Mouse (Mus musculus): ENCODE measurements at regions not wholly inside any gene's neighbourhood (a gene's known extent, or its start where the extent isn't known, plus 50 kb on each side); places are given as distances from the start of the nearest gene placed in this dataset.

GRCm38 (mm10) chr11:18534807-18535591 lies 483.8 kb downstream of the Meis1 start:
- 44% methylated on average over 7 of the region's 7 CpGs for WGBS
- peak overlapping the region; percentile 87 for H3K27ac ChIP-seq (ENCODE audit: low read length)
- H3K9me3 ChIP-seq (ENCODE audit: low read length), result no peaks in the 10 kb centered on the region
- no peaks in the 10 kb centered on the region for H3K36me3 ChIP-seq (ENCODE audit: insufficient read depth, low read length)
- peak; percentile 52; the same call in 1 of the 2 replicates for ATAC-seq (ENCODE audit: low FRiP score, low TSS enrichment)
- peaks cover 12% of the 10 kb centered on the region for H3K4me1 ChIP-seq (ENCODE audit: insufficient read depth, low read length)
- no peaks in the 10 kb centered on the region for H3K27me3 ChIP-seq (ENCODE audit: insufficient read depth, low read length)
- no peak overlapping the region for H3K4me2 ChIP-seq (replicated peaks; ENCODE audit: low read depth, low read length)
- H3K4me3 ChIP-seq (ENCODE audit: low read length), result no peak overlapping the region
- H3K9ac ChIP-seq (replicated peaks; ENCODE audit: low read length), result no peak overlapping the region

DNA sequence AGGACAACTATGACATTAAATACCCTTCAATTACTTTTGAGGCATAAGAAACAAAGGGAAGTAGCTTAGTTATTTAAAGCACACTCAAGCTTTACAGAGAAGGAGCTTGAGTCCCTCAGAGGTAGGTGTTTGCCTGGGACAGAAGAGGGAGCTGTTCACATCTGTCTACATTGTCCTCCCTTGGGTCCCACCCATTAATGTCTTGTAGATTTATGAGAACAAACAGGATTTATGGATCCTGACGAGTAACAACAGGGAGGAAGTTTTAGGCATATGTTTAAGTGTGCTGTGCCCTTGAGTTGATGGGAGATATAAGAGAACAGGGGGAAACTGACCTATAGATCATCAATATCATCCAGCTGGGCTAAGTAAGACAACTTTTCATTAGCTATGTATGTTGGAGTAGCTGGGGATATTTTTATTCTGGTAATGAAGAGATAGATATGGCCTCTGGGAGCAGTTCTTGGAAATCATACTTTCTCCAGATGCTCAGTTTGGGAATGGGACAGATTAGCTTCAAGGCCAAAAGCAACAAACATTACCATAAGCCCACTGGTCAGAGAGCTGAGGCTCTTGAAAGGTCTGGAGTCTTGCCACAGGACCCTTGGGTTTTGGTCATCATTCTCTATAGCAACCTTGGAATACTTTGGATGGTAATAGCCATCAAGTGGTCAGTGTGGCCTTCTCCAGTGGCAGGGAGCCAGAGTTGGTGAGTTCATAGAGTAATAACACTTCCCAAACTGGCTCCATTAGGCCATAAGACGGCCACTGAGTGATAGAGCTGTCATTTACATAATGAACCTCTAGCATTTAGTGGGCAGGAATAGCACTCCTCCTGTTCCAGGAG lies 487.3 kb downstream of the Meis1 start:
- H3K9ac ChIP-seq (replicated peaks; ENCODE audit: low read length), result no peak overlapping the region
- WGBS, result 32% methylated on average over 2 of the region's 2 CpGs
- H3K27me3 ChIP-seq (ENCODE audit: insufficient read depth, low read length), result no peaks in the 10 kb centered on the region
- H3K4me1 ChIP-seq (ENCODE audit: insufficient read depth, low read length), result peaks cover 12% of the 10 kb centered on the region
- no peak overlapping the region for H3K4me3 ChIP-seq (ENCODE audit: low read length)
- ATAC-seq (ENCODE audit: low FRiP score, low TSS enrichment), result peak; percentile 79
- peak overlapping the region; percentile 48; the same call in 1 of the 2 replicates for H3K27ac ChIP-seq (ENCODE audit: low read length)
- H3K9me3 ChIP-seq (ENCODE audit: low read length), result no peaks in the 10 kb centered on the region
- H3K36me3 ChIP-seq (ENCODE audit: insufficient read depth, low read length), result no peaks in the 10 kb centered on the region
- H3K4me2 ChIP-seq (replicated peaks; ENCODE audit: low read depth, low read length), result no peak overlapping the region

- Histone ChIP-seq H3K27me3 (ENCODE audit: insufficient read depth, low read length) (no peaks in the 10 kb centered on the region), H3K4me3 (ENCODE audit: low read length) (no peak overlapping the region), H3K27ac (ENCODE audit: low read length) (no peak overlapping the region), H3K9ac (replicated peaks; ENCODE audit: low read length) (no peak overlapping the region), H3K36me3 (ENCODE audit: insufficient read depth, low read length) (no peaks in the 10 kb centered on the region), H3K4me1 (ENCODE audit: insufficient read depth, low read length) (no peaks in the 10 kb centered on the region), H3K9me3 (ENCODE audit: low read length) (no peaks in the 10 kb centered on the region), H3K4me2 (replicated peaks; ENCODE audit: low read depth, low read length) (no peak overlapping the region)
- WGBS, result 48% methylated on average over 4 of the region's 4 CpGs
- ATAC-seq (ENCODE audit: low FRiP score, low TSS enrichment), result no peak
Observed at GRCm38 (mm10) chr11:18528568-18528967, 490.2 kb downstream of the Meis1 start.

GRCm38 (mm10) chr11:18495108-18495757 lies 523.6 kb downstream of the Meis1 start:
- no peaks in the 10 kb centered on the region for H3K36me3 ChIP-seq (ENCODE audit: insufficient read depth, low read length)
- no peak overlapping the region for H3K4me3 ChIP-seq (ENCODE audit: low read length)
- H3K9ac ChIP-seq (replicated peaks; ENCODE audit: low read length), result no peak overlapping the region
- peaks cover 7% of the 10 kb centered on the region; the same call in 1 of the 2 replicates for H3K4me1 ChIP-seq (ENCODE audit: insufficient read depth, low read length)
- 74% methylated on average over 6 of the region's 6 CpGs for WGBS
- H3K4me2 ChIP-seq (replicated peaks; ENCODE audit: low read depth, low read length), result no peak overlapping the region
- H3K27me3 ChIP-seq (ENCODE audit: insufficient read depth, low read length), result no peaks in the 10 kb centered on the region
- H3K27ac ChIP-seq (ENCODE audit: low read length), result no peak overlapping the region
- ATAC-seq (ENCODE audit: low FRiP score, low TSS enrichment), result no peak
- H3K9me3 ChIP-seq (ENCODE audit: low read length), result no peaks in the 10 kb centered on the region

- H3K4me1 ChIP-seq (ENCODE audit: insufficient read depth, low read length), result peaks cover 8% of the 10 kb centered on the region; the same call in 1 of the 2 replicates
- H3K27me3 ChIP-seq (ENCODE audit: insufficient read depth, low read length), result no peaks in the 10 kb centered on the region
- no peaks in the 10 kb centered on the region for H3K9me3 ChIP-seq (ENCODE audit: low read length)
- no peak overlapping the region for H3K27ac ChIP-seq (ENCODE audit: low read length)
- H3K4me2 ChIP-seq (replicated peaks; ENCODE audit: low read depth, low read length), result no peak overlapping the region
- no peak overlapping the region for H3K9ac ChIP-seq (replicated peaks; ENCODE audit: low read length)
- no peaks in the 10 kb centered on the region for H3K36me3 ChIP-seq (ENCODE audit: insufficient read depth, low read length)
- WGBS, result 51% methylated on average over 5 of the region's 5 CpGs
- H3K4me3 ChIP-seq (ENCODE audit: low read length), result no peak overlapping the region
- no peak for ATAC-seq (ENCODE audit: low FRiP score, low TSS enrichment)
Observed at GRCm38 (mm10) chr11:18493981-18494380, 524.8 kb downstream of the Meis1 start.

GRCm38 (mm10) chr11:18493086-18493485 lies 525.7 kb downstream of the Meis1 start:
- H3K27me3 ChIP-seq (ENCODE audit: insufficient read depth, low read length), result no peaks in the 10 kb centered on the region
- ATAC-seq (ENCODE audit: low FRiP score, low TSS enrichment), result no peak
- no peak overlapping the region for H3K27ac ChIP-seq (ENCODE audit: low read length)
- H3K9ac ChIP-seq (replicated peaks; ENCODE audit: low read length), result no peak overlapping the region
- no peaks in the 10 kb centered on the region for H3K36me3 ChIP-seq (ENCODE audit: insufficient read depth, low read length)
- H3K4me3 ChIP-seq (ENCODE audit: low read length), result no peak overlapping the region
- H3K4me2 ChIP-seq (replicated peaks; ENCODE audit: low read depth, low read length), result no peak overlapping the region
- WGBS, result 35% methylated on average over 2 of the region's 2 CpGs
- H3K9me3 ChIP-seq (ENCODE audit: low read length), result no peaks in the 10 kb centered on the region
- H3K4me1 ChIP-seq (ENCODE audit: insufficient read depth, low read length), result peaks cover 8% of the 10 kb centered on the region; the same call in 1 of the 2 replicates

DNA sequence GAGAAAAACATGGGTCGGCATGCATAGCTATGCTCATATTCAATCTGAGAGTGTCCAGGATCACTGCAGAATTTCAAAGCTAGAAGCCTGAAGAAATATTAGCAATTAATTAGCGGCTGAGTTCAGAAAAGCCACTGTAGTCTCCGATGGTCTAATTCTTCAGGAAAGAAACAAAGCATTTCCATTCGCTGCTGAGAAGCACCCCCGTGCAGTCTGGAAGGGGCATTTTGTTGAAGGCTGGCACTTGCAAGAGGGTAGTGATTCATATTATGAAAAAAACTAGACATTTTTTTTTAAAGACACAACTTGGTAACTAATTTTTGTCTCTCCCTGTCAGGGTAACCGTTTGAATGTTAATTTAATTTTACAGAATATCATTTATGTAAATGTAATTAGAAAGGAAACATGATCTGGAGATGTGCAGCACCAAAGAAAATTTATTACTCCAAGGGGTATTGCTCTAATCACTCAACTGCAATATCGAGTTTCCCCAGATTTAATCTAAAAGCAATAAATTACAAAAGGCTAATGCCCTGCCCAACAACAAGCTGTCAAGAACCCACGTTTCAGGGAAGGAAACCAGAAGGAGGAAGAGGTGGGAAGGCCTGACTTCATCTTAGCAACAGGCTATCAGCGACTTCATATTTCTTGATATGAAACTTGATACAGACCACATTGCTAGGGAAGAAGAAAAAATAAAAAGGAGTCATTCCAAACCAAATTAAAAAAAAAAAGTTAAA lies 529.1 kb downstream of the Meis1 start:
- peaks cover 8% of the 10 kb centered on the region; the same call in 1 of the 2 replicates for H3K4me1 ChIP-seq (ENCODE audit: insufficient read depth, low read length)
- no peak overlapping the region for H3K4me3 ChIP-seq (ENCODE audit: low read length)
- no peak overlapping the region for H3K27ac ChIP-seq (ENCODE audit: low read length)
- H3K9ac ChIP-seq (replicated peaks; ENCODE audit: low read length), result no peak overlapping the region
- no peak overlapping the region for H3K4me2 ChIP-seq (replicated peaks; ENCODE audit: low read depth, low read length)
- H3K27me3 ChIP-seq (ENCODE audit: insufficient read depth, low read length), result no peaks in the 10 kb centered on the region
- no peaks in the 10 kb centered on the region for H3K9me3 ChIP-seq (ENCODE audit: low read length)
- WGBS, result 23% methylated on average over 9 of the region's 9 CpGs
- no peaks in the 10 kb centered on the region for H3K36me3 ChIP-seq (ENCODE audit: insufficient read depth, low read length)
- ATAC-seq (ENCODE audit: low FRiP score, low TSS enrichment), result peak; percentile 81; the same call in 1 of the 2 replicates

DNA sequence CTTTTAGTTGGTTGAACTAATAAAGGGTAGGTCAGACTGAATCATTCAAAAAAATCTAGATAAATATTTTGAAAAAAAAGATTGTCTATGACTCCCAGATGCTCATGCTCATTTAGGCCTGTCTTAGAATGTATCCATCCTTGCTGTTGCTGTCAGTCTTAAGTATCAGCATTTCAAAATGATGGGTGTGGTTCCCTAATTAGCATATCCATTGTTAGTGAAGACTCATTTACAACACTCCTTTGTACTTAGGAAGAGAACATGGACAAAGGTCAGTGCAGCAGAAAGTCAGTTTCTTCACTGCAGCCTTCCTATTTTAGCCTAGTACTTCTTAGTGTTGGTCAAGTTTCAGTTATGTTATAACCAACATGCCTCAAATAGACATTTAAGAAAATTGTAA lies 525.2 kb upstream of the Etaa1 start:
- ATAC-seq (ENCODE audit: low FRiP score, low TSS enrichment), result no peak

GRCm38 (mm10) chr11:18451271-18451670 lies 497.6 kb upstream of the Etaa1 start:
- Histone ChIP-seq H3K4me2 (replicated peaks; ENCODE audit: low read depth, low read length) (no peak overlapping the region), H3K9ac (replicated peaks; ENCODE audit: low read length) (no peak overlapping the region), H3K4me1 (ENCODE audit: insufficient read depth, low read length) (0 out of 2 replicates have a peak, but pooled peaks cover 2% of the 10 kb centered on the region), H3K9me3 (ENCODE audit: low read length) (no peaks in the 10 kb centered on the region), H3K36me3 (ENCODE audit: insufficient read depth, low read length) (no peaks in the 10 kb centered on the region), H3K27me3 (ENCODE audit: insufficient read depth, low read length) (no peaks in the 10 kb centered on the region), H3K4me3 (ENCODE audit: low read length) (no peak overlapping the region), H3K27ac (ENCODE audit: low read length) (no peak overlapping the region)
- WGBS, result 40% methylated on average over 3 of the region's 3 CpGs
- no peak for ATAC-seq (ENCODE audit: low FRiP score, low TSS enrichment)

More for the DNA sequence above, 525.2 kb upstream of the Etaa1 start:
- Histone ChIP-seq H3K27ac (ENCODE audit: low read length) (no peak overlapping the region), H3K4me1 (ENCODE audit: insufficient read depth, low read length) (no peaks in the 10 kb centered on the region), H3K9me3 (ENCODE audit: low read length) (no peaks in the 10 kb centered on the region), H3K9ac (replicated peaks; ENCODE audit: low read length) (no peak overlapping the region), H3K36me3 (ENCODE audit: insufficient read depth, low read length) (no peaks in the 10 kb centered on the region), H3K4me2 (replicated peaks; ENCODE audit: low read depth, low read length) (no peak overlapping the region), H3K27me3 (ENCODE audit: insufficient read depth, low read length) (no peaks in the 10 kb centered on the region), H3K4me3 (ENCODE audit: low read length) (no peak overlapping the region)

Data from kidney, embryonic 16.5 days (tissue).